Mouse (Mus musculus) cerebellum, postnatal 36 days (tissue): Measurements from ENCODE around the gene Fpgs.

ENCODE experiments used
- DNase-seq, 2 experiments: peaks; one replicate each; pipeline ENCODE4 v3.0.0; 2021 to 2022; ENCODE audit warnings: mixed read lengths in 2 of 2

Gene Fpgs

GRCm38 (mm10) chr2:32665345-32665744 is 38.6 kb downstream of the Fpgs start:
- DNase-seq, result no peak

- DNase-seq, result no peak
These were observed 41.7 kb downstream of the Fpgs start for GRCm38 (mm10) chr2:32662291-32662690.

DNA sequence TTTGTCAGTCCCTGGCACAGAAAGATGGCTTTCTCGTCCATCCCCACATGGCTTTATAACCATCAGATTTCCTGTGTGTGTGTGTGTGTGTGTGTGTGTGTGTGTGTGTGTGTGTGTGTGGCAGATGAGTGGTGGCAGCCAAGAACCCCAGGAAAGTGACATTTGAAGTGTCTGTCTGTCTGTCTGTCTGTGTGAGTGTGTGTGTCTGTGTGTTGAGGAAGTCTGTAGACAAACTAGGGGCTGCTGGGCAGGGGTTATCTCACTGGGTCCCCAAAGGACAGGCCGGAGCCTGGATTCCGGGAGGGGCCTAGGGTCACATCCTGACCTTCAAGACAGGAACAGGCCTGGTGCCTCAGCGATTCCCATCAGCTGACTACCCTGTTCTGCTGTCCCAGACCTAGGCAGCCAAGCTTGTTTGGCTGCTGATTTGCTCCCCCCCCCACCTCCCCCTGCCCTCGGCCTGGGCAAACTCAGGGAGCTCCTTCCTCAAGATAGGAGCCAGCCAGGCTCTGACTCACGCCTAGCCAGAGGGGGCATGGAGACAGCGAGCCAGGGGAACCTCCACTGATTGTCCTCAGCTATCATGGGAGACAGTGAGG is 42.3 kb downstream of the Fpgs start:
- no peak for DNase-seq

DNA sequence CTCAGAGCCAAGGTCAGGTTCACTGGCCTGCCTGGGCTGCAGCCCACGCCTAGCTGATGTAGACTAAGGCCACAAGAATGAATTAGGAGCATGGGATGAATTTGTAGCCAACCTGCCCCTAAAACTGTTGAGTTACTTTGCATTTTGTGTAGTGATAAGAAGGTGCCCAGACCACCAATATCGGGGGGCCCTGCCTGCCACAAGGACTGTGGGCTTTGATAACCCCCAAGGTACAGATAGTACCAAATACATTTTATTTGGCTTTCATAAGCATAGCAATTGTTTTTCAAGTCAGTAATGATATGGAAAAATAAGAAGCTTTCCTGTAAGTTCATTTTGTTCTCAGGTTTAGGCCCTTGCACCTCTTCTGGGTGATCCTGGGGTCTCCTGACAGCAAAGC is 45.1 kb downstream of the Fpgs start:
- DNase-seq, result no peak

GRCm38 (mm10) chr2:32655826-32656225 is 48.1 kb downstream of the Fpgs start:
- DNase-seq, result no peak

- DNase-seq, result no peak
These were observed 48.6 kb downstream of the Fpgs start for GRCm38 (mm10) chr2:32655394-32655744.

DNA sequence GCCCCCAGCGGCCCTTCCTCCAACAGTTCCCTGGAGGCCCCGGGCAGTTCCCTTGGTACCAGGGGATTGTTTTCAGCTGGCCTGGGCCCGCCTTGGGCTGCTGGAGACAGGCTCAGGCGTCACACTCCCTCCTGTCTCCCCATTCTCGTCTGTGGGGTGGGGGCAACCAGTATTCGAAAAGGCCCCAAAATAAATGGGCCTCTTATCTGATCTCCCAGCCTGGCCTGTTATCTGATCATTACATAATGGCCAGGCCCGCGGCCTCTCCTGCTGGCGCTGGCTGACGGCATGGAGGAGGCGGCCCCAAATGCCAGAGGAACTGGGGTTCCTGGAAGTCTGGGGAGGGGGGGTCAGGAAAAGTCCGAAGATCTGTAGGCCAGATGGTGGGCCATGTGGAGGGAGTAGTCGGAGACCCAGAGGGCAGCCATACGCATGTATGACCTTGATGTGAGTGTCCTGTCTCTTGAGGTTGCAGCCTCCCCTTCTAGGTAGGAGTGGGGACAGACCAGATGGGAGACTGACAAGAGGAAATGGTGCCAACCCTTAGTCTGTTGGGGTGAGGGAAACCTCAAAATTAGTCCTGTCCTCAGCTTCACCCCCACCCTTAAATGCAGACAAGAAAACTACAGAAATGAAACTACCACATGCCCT is 49.1 kb downstream of the Fpgs start:
- DNase-seq, result no peak

DNA sequence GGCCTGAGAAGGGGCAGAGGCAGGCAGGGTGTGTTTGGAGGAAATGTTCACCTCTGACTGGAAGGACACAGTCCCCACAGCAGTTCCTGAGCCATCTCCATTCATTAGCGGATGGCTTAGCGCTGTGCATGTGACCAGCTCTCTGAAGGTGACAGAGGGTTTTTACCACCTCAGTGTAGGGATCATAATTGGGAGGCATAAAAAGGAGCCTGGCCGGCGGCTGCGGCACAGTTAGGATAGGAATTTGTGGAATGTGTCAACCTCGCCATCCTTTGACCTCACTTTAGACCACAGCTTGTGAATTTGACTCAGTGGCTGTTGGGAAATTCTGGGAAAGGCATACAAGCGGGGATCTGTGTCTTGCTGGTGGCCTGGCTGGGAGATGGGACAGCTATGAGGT is 50.2 kb downstream of the Fpgs start:
- no peak for DNase-seq

DNA sequence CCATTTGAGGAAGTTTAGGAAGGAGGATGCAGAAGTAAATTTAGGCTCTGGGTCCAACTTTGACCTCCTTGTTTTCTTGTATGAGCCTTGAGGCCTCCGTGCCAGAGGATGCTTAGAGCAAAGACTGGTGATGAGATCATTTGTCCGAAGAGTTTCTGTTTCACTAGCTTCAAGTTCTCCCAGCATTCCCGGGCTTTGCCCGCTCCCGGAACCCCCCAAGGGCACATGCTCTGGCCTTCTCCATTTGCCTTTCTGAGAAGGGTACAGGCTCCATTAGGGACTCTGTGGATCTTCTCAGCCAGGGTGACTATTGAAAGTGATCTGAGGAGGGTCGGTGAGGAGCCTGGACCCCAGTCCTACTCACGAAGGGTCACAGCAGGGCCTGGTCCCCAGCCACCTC is 56.6 kb downstream of the Fpgs start:
- no peak for DNase-seq

GRCm38 (mm10) chr2:32646379-32647056 is 57.4 kb downstream of the Fpgs start, which contains the start of gene Eng:
TSS of gene Eng (plus strand) at chr2:32646595.
- no peak for DNase-seq

DNA sequence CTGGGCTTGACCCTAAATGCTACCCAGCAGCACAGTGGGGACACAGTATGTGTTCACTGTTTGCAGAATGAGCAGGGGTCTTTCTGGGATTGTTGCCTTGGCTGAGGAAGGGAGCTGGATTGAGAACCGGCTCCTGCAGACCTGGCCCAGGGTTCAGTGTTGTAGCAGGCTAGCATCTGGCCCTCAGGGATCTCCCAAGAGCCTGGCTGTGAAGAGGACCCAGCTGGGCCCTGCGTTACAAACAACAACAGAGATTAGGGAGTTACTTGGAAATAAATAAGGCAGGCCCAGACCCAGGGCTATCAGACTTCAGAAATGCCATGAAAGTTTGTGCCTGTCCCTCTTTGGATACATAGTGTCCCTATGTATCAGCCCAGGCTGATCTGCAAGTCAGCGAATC is 58.3 kb downstream of the Fpgs start:
- no peak for DNase-seq

DNA sequence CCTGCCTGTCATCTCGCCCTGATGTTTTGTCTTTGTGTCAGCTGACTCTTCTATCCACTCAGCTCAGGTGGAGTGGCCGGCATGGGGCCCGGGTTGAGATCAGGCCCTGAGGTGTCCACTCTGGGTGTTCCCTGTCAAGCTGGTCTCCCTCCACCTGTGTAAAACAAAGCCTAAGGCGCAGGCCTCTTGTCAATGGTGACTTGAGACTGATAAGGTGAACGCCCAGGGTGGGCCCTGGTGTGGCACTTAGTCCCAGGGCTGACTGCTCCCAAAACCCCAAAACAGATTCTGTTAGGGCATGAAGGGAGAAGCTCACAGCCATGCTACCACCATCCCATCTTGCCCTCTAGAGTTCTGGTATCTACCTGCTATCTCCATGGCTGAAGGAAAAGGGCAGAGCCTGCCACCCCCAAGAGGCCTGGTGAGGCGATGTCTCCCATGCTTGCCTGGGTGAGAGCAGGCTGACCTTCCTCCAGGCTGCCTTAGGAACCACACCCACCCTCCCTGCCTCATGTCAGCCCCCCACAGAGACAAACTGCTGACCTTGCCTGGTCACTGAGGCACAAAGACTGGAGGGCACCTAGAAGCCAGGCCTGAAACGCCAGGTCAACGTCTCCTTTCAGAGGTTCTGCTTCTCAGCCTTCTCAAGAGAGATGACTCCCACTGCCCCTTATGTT is 59.0 kb downstream of the Fpgs start:
- DNase-seq, result no peak

DNA sequence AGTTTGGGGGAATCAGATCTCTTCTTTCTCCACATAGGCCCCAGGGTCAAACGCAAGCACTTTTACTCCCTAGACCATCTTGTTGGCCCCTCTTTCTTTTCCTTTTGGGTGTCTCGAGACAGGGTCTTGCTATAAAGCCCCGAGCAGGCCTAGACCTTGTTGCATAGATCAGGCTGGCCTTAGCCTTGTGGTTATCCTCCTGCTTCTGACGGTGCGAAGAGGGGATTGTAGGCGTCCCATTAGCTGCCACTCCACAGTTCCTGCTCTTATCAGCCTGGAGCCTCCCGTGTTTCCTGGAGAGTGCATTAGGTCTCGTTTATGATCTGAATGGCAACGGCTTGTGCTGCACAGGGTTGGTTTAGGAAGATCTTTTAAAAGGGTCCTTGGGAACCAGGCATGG is 59.9 kb downstream of the Fpgs start:
- DNase-seq, result no peak

- DNase-seq, result no peak
These were observed 61.1 kb downstream of the Fpgs start for GRCm38 (mm10) chr2:32642813-32643212.

DNA sequence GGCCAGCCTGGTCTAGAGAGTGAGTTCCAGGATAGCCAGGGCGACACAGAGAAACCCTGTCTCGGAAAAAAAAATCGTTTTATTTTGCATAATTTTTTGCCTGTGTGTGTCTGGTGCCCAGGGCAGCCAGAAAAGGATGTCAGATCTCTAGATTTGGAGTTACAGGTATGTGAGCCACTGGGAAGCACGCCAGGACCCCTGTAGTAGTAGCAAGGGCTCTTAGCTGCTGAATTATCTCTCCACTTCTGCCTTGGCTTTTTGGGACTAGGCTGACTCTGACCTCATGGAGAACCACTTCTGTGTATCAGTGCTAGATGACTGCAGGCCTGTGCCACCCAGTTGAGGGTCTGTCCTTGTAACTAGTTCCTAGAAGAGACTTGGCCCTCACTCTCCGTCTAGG is 62.1 kb downstream of the Fpgs start:
- no peak for DNase-seq

GRCm38 (mm10) chr2:32640550-32641051 is 63.3 kb downstream of the Fpgs start:
- DNase-seq, result no peak

DNA sequence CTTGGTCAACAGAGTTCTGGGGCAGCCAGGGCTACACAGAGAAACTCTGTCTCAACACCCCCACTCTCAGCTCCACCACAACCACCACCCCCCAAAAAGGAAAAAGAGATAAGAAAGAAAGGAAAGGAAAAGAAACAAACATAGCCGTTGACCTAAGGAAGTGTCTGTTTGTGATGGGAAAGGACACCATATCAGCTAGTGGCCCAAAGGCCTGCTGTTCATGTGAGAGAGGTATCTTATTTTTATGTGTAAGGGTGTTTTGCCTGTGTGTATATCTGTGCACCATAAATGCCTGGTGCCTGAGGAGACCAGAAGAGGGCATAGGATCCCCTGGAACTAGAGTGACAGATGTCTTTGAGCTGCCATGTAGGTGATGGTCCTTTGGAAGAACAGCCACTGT is 64.3 kb downstream of the Fpgs start:
- DNase-seq, result no peak

- DNase-seq, result no peak
These were observed 66.1 kb downstream of the Fpgs start for GRCm38 (mm10) chr2:32637778-32638281.

DNA sequence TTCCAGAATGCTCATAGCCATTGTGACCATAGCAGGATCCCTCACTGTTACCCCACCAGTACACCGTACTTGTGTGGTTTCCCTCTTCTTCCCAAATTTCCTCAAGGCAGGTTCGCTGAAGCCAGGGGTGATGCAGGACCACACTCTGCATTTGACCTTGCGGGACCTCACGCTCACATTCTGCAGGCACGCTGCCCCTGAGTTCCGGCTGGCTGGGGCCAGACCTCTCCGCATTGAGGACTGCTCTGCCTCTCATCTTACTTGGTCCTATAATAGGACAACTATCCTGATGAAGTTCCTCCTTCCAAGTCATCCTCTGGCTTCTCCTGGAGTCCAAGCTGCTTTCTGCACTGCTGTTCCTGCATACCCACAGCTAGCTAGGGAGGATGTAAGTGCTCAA is 67.3 kb downstream of the Fpgs start:
- no peak for DNase-seq

DNA sequence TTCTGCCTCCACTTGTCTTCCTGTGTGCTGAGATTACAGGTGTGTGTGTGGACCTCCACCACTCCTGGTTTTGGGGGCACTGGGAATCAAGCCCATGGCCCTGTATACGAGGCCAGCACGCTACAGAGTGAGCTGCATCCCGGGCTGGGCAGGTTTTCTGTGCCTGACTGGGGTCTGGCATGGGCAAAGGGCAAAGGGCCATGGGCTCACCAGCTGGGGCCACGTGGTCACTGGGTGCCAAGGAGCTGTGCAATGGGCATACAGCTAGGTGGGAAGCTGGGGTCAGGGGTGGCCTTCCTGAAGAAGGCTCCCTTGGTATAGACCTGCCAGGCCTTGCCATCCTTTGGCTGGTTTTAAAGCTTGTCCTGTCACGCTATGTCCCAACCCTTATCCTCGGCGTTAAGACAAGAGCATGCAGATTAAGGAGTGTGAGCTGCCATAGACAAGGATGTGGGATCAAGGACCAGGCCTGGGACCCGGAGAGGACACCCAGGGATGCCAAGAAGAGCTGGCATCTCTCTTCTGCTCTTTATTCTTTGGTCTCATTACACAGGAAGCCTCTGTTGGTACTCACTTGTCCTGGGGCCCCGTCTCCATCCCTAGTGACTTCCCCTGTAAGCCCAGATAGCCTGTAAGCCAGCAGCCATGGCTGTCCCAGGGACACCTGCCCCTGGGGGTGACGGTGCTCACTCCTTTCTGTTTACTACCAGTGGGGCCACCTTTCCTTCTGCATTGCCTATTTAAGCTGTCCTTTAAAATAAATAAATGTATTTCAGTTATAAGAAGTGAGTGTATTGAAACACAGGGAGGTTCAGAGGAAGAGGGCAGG is 69.5 kb downstream of the Fpgs start:
- DNase-seq, result no peak

DNA sequence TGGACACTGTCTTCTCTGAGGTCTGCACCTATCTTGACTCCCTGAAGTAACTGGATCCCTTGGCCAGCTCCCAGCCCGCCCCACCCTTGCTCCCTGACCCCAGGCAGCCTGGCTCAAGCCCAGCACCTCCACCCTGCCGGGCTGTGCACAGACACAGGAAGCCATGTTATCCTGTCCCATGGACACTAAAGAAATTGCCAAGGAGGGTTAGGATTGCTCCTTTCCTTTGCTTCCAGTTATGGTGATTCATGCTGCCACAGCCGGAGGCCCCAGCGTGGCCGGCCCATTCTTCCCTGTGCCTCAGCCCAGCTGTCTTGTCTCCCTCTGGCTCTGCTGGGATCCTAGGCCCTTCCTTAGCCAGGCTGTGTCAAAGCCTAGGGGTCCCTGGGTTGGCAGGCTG is 70.3 kb downstream of the Fpgs start:
- no peak for DNase-seq
